Mouse (Mus musculus): ENCODE measurements around the gene Gm44790. TPM values are rescaled to one million over a fixed set of nuclear protein-coding genes. Genes with fewer than 3 reads are reported as not detected.

Gm44790 gene
- polyA plus RNA-seq, 1 experiment from 2014 or later, result 0.43 TPM

DNA sequence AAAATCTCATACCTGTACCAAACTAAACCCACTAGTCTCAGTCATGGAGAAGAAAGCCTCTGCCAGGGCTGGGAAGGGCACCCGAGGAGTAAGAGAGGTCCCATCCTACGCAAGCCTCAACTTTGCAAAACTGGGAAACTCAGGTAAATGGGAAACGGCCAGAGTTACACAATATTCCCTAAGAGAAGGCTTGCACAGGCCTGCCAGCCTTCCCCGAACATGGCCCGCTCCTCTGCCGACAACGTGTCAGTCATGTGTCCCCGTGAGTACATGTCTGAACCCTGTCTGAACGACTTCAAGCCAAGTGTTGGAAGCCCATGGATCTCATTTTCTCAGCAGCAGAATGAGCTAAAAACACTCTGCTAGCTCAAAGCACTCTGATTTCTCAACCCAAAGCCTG is 31.4 kb upstream of the Gm44790 start:
- peaks cover 23% of the 10 kb centered on the region for H3K4me1 ChIP-seq
- no peaks in the 10 kb centered on the region for H3K27me3 ChIP-seq
- H3K36me3 ChIP-seq, result peaks cover 39% of the 10 kb centered on the region
- 89% methylated on average over 9 of the region's 9 CpGs for WGBS
- H3K9me3 ChIP-seq (replicated peaks), result no peaks in the 10 kb centered on the region
- H3K4me3 ChIP-seq (replicated peaks), result no peak overlapping the region
- ATAC-seq (replicated peaks; ENCODE audit: low FRiP score), result no peak
- no peak overlapping the region for H3K27ac ChIP-seq
- H3K9ac ChIP-seq, result no peak overlapping the region
- peak overlapping the region; percentile 84 for H3K4me2 ChIP-seq

DNA sequence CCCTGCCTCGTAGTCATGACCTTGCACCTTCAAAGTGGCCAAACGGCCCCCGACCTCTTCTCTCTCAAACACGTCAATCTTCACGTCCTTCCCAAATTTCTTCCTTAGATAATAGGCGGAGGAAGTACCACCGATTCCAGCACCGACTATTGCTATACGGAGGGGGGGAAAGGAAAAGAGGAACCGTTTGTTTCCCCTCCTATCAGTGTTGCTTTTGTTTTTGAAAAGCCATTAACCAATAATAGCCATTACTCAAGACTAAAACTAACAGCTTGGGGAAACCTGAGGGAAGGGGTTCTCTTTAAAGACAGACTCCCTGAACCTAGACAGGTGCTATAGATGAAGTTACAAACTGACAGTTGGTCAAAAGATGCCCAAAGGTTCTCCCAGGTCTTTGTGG is 30.5 kb upstream of the Gm44790 start:
- Histone ChIP-seq H3K4me3 (replicated peaks) (peak overlapping the region; percentile 88), H3K27ac (no peak overlapping the region), H3K9ac (peak overlapping the region; percentile 95), H3K4me2 (peak overlapping the region; percentile 84), H3K27me3 (no peaks in the 10 kb centered on the region), H3K9me3 (replicated peaks) (no peaks in the 10 kb centered on the region), H3K36me3 (peaks cover 30% of the 10 kb centered on the region), H3K4me1 (peaks cover 27% of the 10 kb centered on the region)
- 25% methylated on average over 10 of the region's 10 CpGs for whole genome bisulfite sequencing
- no peak for ATAC-seq (replicated peaks; ENCODE audit: low FRiP score)

DNA sequence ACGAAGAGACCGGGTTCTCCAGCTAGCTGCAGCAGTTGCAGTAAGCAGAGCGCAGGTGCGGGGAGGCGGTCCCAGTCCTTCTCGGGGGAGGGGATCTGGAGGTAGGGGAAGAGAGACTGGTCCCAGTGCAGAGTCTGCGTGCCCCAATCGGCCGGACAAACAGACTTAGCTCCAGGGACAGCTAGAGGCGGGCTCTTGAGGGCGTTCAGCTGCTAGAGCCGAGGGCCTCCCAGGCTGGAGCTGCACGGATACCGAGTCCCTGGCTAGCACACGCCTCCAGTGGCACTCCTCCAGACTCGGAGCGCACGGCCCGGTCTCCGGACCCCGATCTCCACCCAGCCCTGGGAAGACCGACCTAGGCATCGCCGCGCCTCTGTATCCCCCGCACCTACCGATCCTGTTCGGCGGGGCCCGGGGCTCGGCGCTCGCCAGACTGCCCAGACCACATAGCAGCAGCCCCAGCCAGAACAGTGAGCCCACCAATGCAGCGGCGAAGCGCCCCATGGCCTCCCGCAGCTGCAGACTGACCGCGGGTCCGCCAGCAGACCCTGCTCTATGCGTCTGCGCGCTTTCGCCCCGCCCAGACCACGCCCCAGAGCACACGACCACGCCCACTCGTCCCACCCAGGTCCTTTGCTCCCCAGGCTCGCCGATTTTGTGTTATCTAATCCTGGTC is 29.7 kb upstream of the Gm44790 start, which contains the start of gene Pcyox1:
Gene Pcyox1 (minus strand): TSS at position 574 of the 676 bp plus-strand sequence.
- no peaks in the 10 kb centered on the region for H3K9me3 ChIP-seq (replicated peaks)
- peak; percentile 96 for ATAC-seq (replicated peaks; ENCODE audit: low FRiP score)
- peak within 1 kb of the TSS; percentile 95 for H3K9ac ChIP-seq
- WGBS, result 0% methylated on average over 51 of the region's 51 CpGs
- no peaks in the 10 kb centered on the region for H3K27me3 ChIP-seq
- H3K4me1 ChIP-seq, result peaks cover 27% of the 10 kb centered on the region
- peak within 1 kb of the TSS; percentile 95 for H3K27ac ChIP-seq
- peaks cover 22% of the 10 kb centered on the region for H3K36me3 ChIP-seq
- peak within 1 kb of the TSS; percentile 88 for H3K4me3 ChIP-seq (replicated peaks)
- H3K4me2 ChIP-seq, result peak within 1 kb of the TSS; percentile 84

DNA sequence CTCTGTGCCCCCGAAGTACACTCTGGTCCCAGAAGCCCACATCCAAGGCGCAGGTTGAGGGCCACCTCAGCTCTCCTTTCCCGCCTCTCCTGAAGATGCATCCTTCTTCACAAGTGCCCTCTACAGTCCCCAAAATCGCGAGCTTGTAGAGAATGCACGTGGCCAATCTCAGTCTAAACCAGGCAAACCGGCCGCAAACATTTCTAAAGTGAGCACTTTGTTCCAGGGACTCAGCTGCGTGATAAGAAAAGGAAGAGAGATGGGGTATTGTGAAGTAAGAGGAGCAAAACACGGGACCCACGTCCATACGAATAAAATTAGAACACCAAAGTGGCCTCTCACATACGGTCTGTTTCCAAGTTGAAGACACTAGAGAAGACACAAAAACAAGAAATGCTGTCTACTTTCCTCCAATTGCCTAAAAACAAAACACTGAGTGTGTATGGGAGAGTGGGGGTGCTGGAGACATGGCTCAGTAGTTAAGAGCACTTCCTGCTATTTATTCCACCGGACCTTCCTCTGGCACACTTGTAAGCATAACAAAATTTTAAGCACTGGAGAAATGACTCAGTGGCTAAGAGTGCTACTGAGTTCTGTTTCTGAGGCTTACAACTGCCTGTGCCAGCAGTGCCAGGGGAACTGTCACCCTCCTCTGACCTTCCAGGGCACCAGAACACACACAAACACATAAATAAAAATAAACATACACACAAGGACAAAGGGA is 29.0 kb upstream of the Gm44790 start:
- H3K27me3 ChIP-seq, result no peaks in the 10 kb centered on the region
- H3K9ac ChIP-seq, result peak overlapping the region; percentile 95
- peak overlapping the region; percentile 84 for H3K4me2 ChIP-seq
- no peaks in the 10 kb centered on the region for H3K9me3 ChIP-seq (replicated peaks)
- no peak for ATAC-seq (replicated peaks; ENCODE audit: low FRiP score)
- peaks cover 27% of the 10 kb centered on the region for H3K4me1 ChIP-seq
- 6% methylated on average over 14 of the region's 14 CpGs for WGBS
- H3K4me3 ChIP-seq (replicated peaks), result peak overlapping the region; percentile 88
- H3K36me3 ChIP-seq, result peaks cover 15% of the 10 kb centered on the region
- H3K27ac ChIP-seq, result peak overlapping the region; percentile 95

DNA sequence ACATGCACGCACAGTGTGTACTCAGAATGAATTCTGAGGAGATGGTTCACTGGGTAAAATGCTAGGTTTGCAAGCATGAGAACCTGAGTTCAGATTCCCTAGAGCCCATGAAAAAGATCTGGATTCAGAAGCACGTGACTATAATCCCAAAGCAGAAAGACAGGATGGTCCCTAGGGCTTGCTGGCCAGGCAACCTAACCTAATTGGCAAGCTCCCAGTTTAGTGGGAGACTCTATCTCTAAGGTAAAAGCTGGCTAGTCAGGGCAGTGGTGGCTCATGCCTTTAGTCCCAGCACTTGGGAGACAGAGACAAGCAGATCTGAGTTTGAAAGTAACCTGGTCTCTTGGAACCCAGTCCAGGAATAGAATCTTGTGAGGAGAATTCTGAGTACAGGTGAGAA is 27.5 kb upstream of the Gm44790 start:
- H3K4me3 ChIP-seq (replicated peaks), result no peak overlapping the region
- no peak overlapping the region for H3K9ac ChIP-seq
- H3K4me2 ChIP-seq, result no peak overlapping the region
- H3K27me3 ChIP-seq, result no peaks in the 10 kb centered on the region
- 83% methylated on average over 2 of the region's 2 CpGs for WGBS
- no peak overlapping the region for H3K27ac ChIP-seq
- peaks cover 4% of the 10 kb centered on the region; the same call in 1 of the 2 replicates for H3K36me3 ChIP-seq
- H3K9me3 ChIP-seq (replicated peaks), result no peaks in the 10 kb centered on the region
- H3K4me1 ChIP-seq, result peaks cover 33% of the 10 kb centered on the region
- no peak for ATAC-seq (replicated peaks; ENCODE audit: low FRiP score)

DNA sequence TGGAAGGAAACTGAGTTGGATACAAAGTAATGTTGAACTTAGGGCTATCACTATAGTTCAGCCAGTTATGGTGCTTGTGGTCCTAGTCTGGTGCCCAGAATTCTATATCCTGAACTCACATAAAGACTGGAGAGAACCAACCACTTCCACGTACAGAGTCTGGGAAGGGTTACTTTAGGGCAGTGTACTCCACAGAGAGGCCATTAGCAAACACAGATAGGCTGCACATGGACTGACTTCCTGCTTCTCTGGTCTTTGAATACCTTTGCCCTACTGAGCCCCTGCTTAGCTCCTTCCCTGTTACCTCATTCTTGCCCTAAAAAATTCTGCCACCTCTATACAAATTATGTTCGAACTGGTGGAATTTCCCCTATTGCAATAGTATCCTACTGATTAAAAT is 26.5 kb upstream of the Gm44790 start:
- Histone ChIP-seq H3K4me3 (replicated peaks) (no peak overlapping the region), H3K27me3 (no peaks in the 10 kb centered on the region), H3K27ac (no peak overlapping the region), H3K36me3 (no peaks in the 10 kb centered on the region), H3K4me2 (no peak overlapping the region), H3K4me1 (peaks cover 29% of the 10 kb centered on the region), H3K9me3 (replicated peaks) (no peaks in the 10 kb centered on the region), H3K9ac (no peak overlapping the region)
- no peak for ATAC-seq (replicated peaks; ENCODE audit: low FRiP score)
- WGBS, result 81% methylated on average over 2 of the region's 2 CpGs

DNA sequence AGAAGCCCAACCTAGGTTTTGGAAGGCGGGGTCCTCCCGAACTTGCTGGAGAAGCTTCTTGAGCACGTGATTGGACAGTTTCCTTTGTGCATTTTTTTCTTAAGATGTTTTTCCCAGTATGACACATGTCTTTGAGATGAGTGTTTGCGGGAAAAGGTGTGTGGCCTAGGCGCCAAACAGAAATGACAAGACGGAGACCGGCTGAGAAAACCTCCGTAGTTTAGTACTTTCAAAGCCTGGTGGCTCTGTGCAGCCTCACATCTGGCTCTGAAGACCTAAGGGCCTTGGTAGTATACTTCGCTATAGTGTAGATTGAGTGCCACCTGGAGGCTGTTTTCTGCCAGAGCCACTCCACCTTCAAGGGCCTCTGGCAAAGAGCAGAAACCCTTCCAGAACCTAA is 25.5 kb upstream of the Gm44790 start:
- 0 out of 2 replicates have a peak, but pooled peaks have one; percentile 26 for ATAC-seq (replicated peaks; ENCODE audit: low FRiP score)
- peak overlapping the region; percentile 60 for H3K4me2 ChIP-seq
- peak overlapping the region; percentile 36 for H3K4me3 ChIP-seq (replicated peaks)
- H3K27ac ChIP-seq, result peak overlapping the region; percentile 45; the same call in 1 of the 2 replicates
- 0 out of 2 replicates have a peak overlapping the region, but pooled peaks have one; percentile 16 for H3K9ac ChIP-seq
- 3% methylated on average over 9 of the region's 9 CpGs for WGBS
- H3K9me3 ChIP-seq (replicated peaks), result no peaks in the 10 kb centered on the region
- H3K27me3 ChIP-seq, result no peaks in the 10 kb centered on the region
- H3K36me3 ChIP-seq, result no peaks in the 10 kb centered on the region
- peaks cover 22% of the 10 kb centered on the region for H3K4me1 ChIP-seq

DNA sequence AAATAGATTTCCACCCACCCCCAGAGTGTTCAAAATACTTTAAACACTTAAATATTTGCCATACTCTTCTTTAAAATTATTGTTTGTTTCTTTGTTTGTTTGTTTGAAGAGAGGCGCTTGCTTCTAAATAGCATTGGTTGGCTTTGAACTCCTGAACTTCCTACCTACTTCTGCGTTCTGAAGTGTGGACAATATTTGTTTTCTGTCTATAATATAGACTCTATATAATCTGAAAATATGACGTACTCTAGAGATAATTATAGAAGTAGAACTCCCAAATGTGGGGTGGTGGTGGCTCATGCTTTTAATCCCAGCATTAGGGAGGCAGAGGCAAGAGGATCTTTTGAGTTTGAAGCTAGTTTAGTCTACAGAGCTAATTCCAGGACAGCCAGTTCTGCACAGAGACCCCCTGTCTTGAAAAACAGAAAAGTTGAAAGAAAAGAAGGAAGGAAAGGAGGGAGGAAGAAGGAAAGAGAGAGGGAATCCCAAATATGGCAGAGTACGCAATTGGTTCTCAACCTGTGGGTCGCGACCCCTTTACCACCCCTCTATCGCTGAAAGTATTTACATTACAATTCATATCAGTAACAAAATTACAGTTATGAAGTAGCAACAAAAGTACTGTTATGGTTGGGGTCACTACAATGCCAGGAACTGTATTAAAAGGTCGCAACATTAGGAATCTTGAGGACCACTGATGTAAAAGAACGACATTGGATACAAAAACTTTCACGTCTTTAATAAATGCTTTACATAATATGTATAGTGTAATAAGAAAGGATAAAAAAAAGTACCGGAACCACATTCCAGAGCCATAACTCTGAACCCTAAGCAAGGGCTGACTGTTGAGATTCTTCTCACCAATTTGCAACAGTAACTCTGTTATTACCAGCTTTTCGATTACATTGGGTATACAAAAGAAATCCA is 23.5 kb upstream of the Gm44790 start:
- ATAC-seq (replicated peaks; ENCODE audit: low FRiP score), result no peak
- peak overlapping the region; percentile 83 for H3K4me3 ChIP-seq (replicated peaks)
- H3K9ac ChIP-seq, result peak overlapping the region; percentile 96
- H3K4me2 ChIP-seq, result peak overlapping the region; percentile 62
- H3K27me3 ChIP-seq, result no peaks in the 10 kb centered on the region
- peak overlapping the region; percentile 41; the same call in 1 of the 2 replicates for H3K27ac ChIP-seq
- peaks cover 21% of the 10 kb centered on the region for H3K4me1 ChIP-seq
- peaks cover 8% of the 10 kb centered on the region for H3K36me3 ChIP-seq
- WGBS, result 39% methylated on average over 12 of the region's 12 CpGs
- H3K9me3 ChIP-seq (replicated peaks), result no peaks in the 10 kb centered on the region

DNA sequence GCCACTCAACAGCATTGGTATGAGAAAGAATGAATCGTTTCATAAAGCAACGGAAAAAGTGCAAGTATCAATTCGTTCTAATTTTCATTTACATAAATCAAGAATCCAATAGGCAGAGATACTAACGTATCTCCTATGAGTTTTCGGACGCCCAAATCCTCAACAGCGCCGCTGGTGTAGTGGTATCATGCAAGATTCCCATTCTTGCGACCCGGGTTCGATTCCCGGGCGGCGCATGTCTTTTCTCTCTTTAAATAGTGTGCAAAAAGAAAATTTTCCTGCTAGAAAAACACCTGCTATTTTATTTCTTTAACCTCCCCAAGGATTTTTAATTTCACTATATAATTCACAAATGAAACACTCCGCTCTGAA is 22.7 kb upstream of the Gm44790 start:
- no peaks in the 10 kb centered on the region for H3K9me3 ChIP-seq (replicated peaks)
- peaks cover 21% of the 10 kb centered on the region for H3K4me1 ChIP-seq
- no peaks in the 10 kb centered on the region for H3K27me3 ChIP-seq
- H3K4me3 ChIP-seq (replicated peaks), result peak overlapping the region; percentile 83
- peaks cover 14% of the 10 kb centered on the region for H3K36me3 ChIP-seq
- peak overlapping the region; percentile 100 for H3K27ac ChIP-seq
- H3K4me2 ChIP-seq, result peak overlapping the region; percentile 62
- peak overlapping the region; percentile 96 for H3K9ac ChIP-seq
- whole genome bisulfite sequencing, result under 1% methylated on average over 15 of the region's 15 CpGs
- ATAC-seq (replicated peaks; ENCODE audit: low FRiP score), result peak; percentile 68

DNA sequence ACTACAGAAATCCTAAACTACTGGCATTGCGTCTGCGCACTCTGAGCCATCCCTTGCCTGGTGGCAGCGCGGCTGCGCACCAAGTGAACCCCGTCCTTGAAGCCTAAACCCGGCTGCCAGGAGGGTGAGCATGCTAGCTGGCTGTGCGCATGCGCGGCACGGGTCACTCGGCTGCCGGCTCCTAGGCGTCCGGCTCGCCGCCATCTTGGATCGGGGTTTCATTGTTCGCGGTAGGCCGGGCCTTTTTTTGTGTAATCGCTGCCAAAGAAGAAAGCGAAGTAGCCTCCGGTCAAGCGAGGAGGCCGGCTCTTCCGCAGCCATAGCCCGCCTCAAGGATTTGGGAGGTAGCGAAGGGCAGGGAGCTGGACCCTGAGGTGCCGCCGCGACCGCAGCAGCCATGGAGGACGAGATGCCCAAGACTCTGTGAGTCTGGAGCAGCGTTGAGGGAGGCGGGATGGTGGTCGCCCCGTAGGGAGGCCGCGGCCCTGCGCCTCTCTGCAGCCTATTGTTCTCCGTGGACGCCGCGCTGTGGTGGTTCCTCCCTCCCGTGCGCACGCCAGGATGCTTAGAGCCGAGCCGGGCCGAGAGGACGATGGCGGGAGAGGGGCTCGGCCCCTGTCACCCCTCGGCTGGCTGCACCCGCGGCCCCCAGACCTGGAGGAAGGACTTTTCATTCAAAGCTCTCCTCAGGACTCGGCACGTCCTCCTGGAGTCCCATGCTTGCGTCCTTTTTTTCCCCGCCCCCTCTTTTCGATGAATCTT is 22.2 kb upstream of the Gm44790 start, which contains the start of gene Tia1:
Gene Tia1 (plus strand): TSS at position 120 of the 762 bp plus-strand sequence.
- Histone ChIP-seq H3K36me3 (peaks cover 20% of the 10 kb centered on the region), H3K27me3 (no peaks in the 10 kb centered on the region), H3K4me2 (peak within 1 kb of the TSS; percentile 62), H3K4me1 (peaks cover 21% of the 10 kb centered on the region), H3K4me3 (replicated peaks) (peak within 1 kb of the TSS; percentile 83), H3K27ac (peak within 1 kb of the TSS; percentile 100), H3K9ac (peak within 1 kb of the TSS; percentile 96), H3K9me3 (replicated peaks) (no peaks in the 10 kb centered on the region)
- WGBS, result under 1% methylated on average over 59 of the region's 62 CpGs
- peak; percentile 97 for ATAC-seq (replicated peaks; ENCODE audit: low FRiP score)

DNA sequence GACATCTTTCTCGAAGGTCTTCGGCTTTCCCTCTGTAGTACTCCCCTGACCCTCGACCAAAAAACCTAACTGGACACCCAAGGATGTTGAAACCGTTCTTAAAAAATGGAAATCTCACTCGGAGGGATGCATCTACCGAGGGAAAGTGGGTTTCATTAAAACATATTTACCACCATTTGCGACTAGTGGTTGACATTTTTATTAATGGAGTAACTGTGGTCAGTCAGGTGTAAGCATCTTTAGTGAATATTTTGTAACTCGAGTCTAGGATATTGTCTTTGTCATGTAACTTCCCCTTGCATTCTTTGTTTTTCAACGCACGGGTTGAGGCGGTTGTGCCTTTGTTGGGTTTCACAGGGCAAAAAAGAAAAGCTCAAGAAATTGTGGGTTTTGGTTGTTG is 21.5 kb upstream of the Gm44790 start:
- ATAC-seq (replicated peaks; ENCODE audit: low FRiP score), result no peak
- Histone ChIP-seq H3K4me3 (replicated peaks) (peak overlapping the region; percentile 83), H3K27ac (peak overlapping the region; percentile 100), H3K9ac (peak overlapping the region; percentile 96), H3K4me1 (peaks cover 23% of the 10 kb centered on the region), H3K36me3 (peaks cover 27% of the 10 kb centered on the region), H3K4me2 (peak overlapping the region; percentile 62), H3K27me3 (no peaks in the 10 kb centered on the region), H3K9me3 (replicated peaks) (no peaks in the 10 kb centered on the region)
- under 1% methylated on average over 11 of the region's 11 CpGs for WGBS
